Mouse (Mus musculus): Measurements from ENCODE around the gene Gdpd2.

GRCm38 (mm10) chrX:100741940-100742339 is 12.3 kb downstream of the Gdpd2 start:
- no peak for TF ChIP-seq CTCF (IDR thresholded peaks at IDR 0.05; ENCODE audit: low read depth, low read length)
- no peak for TF ChIP-seq POLR2A (IDR thresholded peaks at IDR 0.05; ENCODE audit: borderline replicate concordance, low read depth, low read length)
